Mouse (Mus musculus): Measurements from ENCODE around the gene Fggy. TPM values are rescaled to one million over a fixed set of nuclear protein-coding genes. Genes with fewer than 3 reads are reported as not detected.

Gene Fggy
- 0.08 and 0.17 TPM in 2 replicates for polyA plus RNA-seq (2012)

GRCm38 (mm10) chr4:95557333-95557956 lies at the start of gene Fggy:
Gene Fggy, plus strand, starts transcription at chr4:95557507.
- no peak for TF ChIP-seq GATA1 (IDR thresholded peaks at IDR 0.05; ENCODE audit: low read length)

- TF ChIP-seq GATA1 (IDR thresholded peaks at IDR 0.05; ENCODE audit: low read length): no peak
Measured at GRCm38 (mm10) chr4:95507946-95508311, 49.4 kb upstream of the Fggy start.

GRCm38 (mm10) chr4:95518382-95518781 lies 38.9 kb upstream of the Fggy start:
- no peak for TF ChIP-seq GATA1 (IDR thresholded peaks at IDR 0.05; ENCODE audit: low read length)

- no peak for TF ChIP-seq GATA1 (IDR thresholded peaks at IDR 0.05; ENCODE audit: low read length)
Measured at GRCm38 (mm10) chr4:95519975-95520642, 37.2 kb upstream of the Fggy start.

- TF ChIP-seq GATA1 (IDR thresholded peaks at IDR 0.05; ENCODE audit: low read length): no peak
Measured at GRCm38 (mm10) chr4:95520643-95521032, 36.7 kb upstream of the Fggy start.

GRCm38 (mm10) chr4:95526588-95526987 lies 30.7 kb upstream of the Fggy start:
- no peak for TF ChIP-seq GATA1 (IDR thresholded peaks at IDR 0.05; ENCODE audit: low read length)

GRCm38 (mm10) chr4:95530757-95531156 lies 26.6 kb upstream of the Fggy start:
- no peak for TF ChIP-seq GATA1 (IDR thresholded peaks at IDR 0.05; ENCODE audit: low read length)

- TF ChIP-seq GATA1 (IDR thresholded peaks at IDR 0.05; ENCODE audit: low read length): no peak
Measured at GRCm38 (mm10) chr4:95533946-95534345, 23.4 kb upstream of the Fggy start.

GRCm38 (mm10) chr4:95541382-95542038 lies 15.8 kb upstream of the Fggy start:
- no peak for TF ChIP-seq GATA1 (IDR thresholded peaks at IDR 0.05; ENCODE audit: low read length)

- no peak for TF ChIP-seq GATA1 (IDR thresholded peaks at IDR 0.05; ENCODE audit: low read length)
Measured at GRCm38 (mm10) chr4:95542039-95542790, 15.1 kb upstream of the Fggy start.

- no peak for TF ChIP-seq GATA1 (IDR thresholded peaks at IDR 0.05; ENCODE audit: low read length)
Measured at GRCm38 (mm10) chr4:95543529-95543928, 13.8 kb upstream of the Fggy start.

- no peak for TF ChIP-seq GATA1 (IDR thresholded peaks at IDR 0.05; ENCODE audit: low read length)
Measured at GRCm38 (mm10) chr4:95556663-95557332, 509 bp upstream of the Fggy start.

GRCm38 (mm10) chr4:95558271-95558888 lies 1.1 kb downstream of the Fggy start:
- no peak for TF ChIP-seq GATA1 (IDR thresholded peaks at IDR 0.05; ENCODE audit: low read length)

GRCm38 (mm10) chr4:95571621-95572020 lies 14.3 kb downstream of the Fggy start:
- TF ChIP-seq GATA1 (IDR thresholded peaks at IDR 0.05; ENCODE audit: low read length): no peak

- no peak for TF ChIP-seq GATA1 (IDR thresholded peaks at IDR 0.05; ENCODE audit: low read length)
Measured at GRCm38 (mm10) chr4:95573704-95574103, 16.4 kb downstream of the Fggy start.
